Mouse (Mus musculus) liver, postnatal 0 days (tissue): Measurements from ENCODE around the gene Spen.
"Not testable (repeated sequence)": the region's sequence is repeated elsewhere in the genome, so short reads cannot be mapped to it uniquely, and the experiment has no call there.

ENCODE experiments used
- CTCF ChIP-seq: sonication (generic); IDR thresholded peaks from 2 replicates; pipeline ENCODE4 v1.5.1; 2016; ENCODE audit warnings: antibody characterized with exemption, low read depth
- EP300 ChIP-seq: IDR thresholded peaks from 2 replicates; pipeline ENCODE4 v1.6.1; 2016; ENCODE audit warnings: antibody characterized with exemption, low read depth, mild to moderate bottlenecking

- not testable (repeated sequence) for TF ChIP-seq CTCF, EP300
Observed at GRCm38 (mm10) chr4:141567174-141567573, 28.8 kb upstream of the Spen start.
